Mouse (Mus musculus): ENCODE results near the gene Ackr3. TPM values are rescaled to one million over a fixed set of nuclear protein-coding genes. Genes with fewer than 3 reads are reported as not detected.

The Ackr3 gene
- polyA plus RNA-seq, 1 experiment from 2014 or later = 22.2 TPM

- H3K4me3 ChIP-seq (replicated peaks; ENCODE audit: low read length) = no peak overlapping the region
These were observed 26.2 kb upstream of the Ackr3 start for GRCm38 (mm10) chr1:90177565-90177964.

GRCm38 (mm10) chr1:90177978-90178377 lies 25.8 kb upstream of the Ackr3 start:
- H3K9ac ChIP-seq (ENCODE audit: low read length) = no peak overlapping the region
- no peaks in the 10 kb centered on the region for H3K27me3 ChIP-seq (ENCODE audit: control insufficient read depth, insufficient read depth, low read length)
- H3K27ac ChIP-seq (ENCODE audit: low read length) = 0 out of 2 replicates have a peak overlapping the region, but pooled peaks have one; percentile 3
- no peak overlapping the region for H3K4me2 ChIP-seq (ENCODE audit: low read depth, low read length)
- no peak overlapping the region for H3K4me3 ChIP-seq (replicated peaks; ENCODE audit: low read length)
- no peaks in the 10 kb centered on the region for H3K9me3 ChIP-seq (replicated peaks; ENCODE audit: control insufficient read depth, low read length)
- peak; percentile 71; the same call in 1 of the 2 replicates for ATAC-seq (ENCODE audit: insufficient read depth, low FRiP score)
- 34% methylated on average over 5 of the region's 5 CpGs for WGBS
- no peaks in the 10 kb centered on the region for H3K4me1 ChIP-seq (ENCODE audit: control insufficient read depth, insufficient read depth, low read length)
- H3K36me3 ChIP-seq (ENCODE audit: control insufficient read depth, insufficient read depth, low read length) = no peaks in the 10 kb centered on the region

More at GRCm38 (mm10) chr1:90177565-90177964, 26.2 kb upstream of the Ackr3 start:
- H3K36me3 ChIP-seq (ENCODE audit: control insufficient read depth, insufficient read depth, low read length) = no peaks in the 10 kb centered on the region
- no peaks in the 10 kb centered on the region for H3K9me3 ChIP-seq (replicated peaks; ENCODE audit: control insufficient read depth, low read length)
- H3K4me1 ChIP-seq (ENCODE audit: control insufficient read depth, insufficient read depth, low read length) = no peaks in the 10 kb centered on the region
- H3K27ac ChIP-seq (ENCODE audit: low read length) = 0 out of 2 replicates have a peak overlapping the region, but pooled peaks have one; percentile 3
- H3K27me3 ChIP-seq (ENCODE audit: control insufficient read depth, insufficient read depth, low read length) = no peaks in the 10 kb centered on the region
- H3K4me2 ChIP-seq (ENCODE audit: low read depth, low read length) = no peak overlapping the region
- no peak overlapping the region for H3K9ac ChIP-seq (ENCODE audit: low read length)
- ATAC-seq (ENCODE audit: insufficient read depth, low FRiP score) = peak; percentile 63; the same call in 1 of the 2 replicates

GRCm38 (mm10) chr1:90180479-90180878 lies 23.3 kb upstream of the Ackr3 start:
- no peak for ATAC-seq (ENCODE audit: insufficient read depth, low FRiP score)
- WGBS = 80% methylated on average over 7 of the region's 7 CpGs
- no peaks in the 10 kb centered on the region for H3K9me3 ChIP-seq (replicated peaks; ENCODE audit: control insufficient read depth, low read length)

GRCm38 (mm10) chr1:90180966-90181699 lies 22.6 kb upstream of the Ackr3 start:
- no peak for ATAC-seq (ENCODE audit: insufficient read depth, low FRiP score)
- 83% methylated on average over 12 of the region's 12 CpGs for WGBS
- no peak overlapping the region for H3K9ac ChIP-seq (ENCODE audit: low read length)

More at GRCm38 (mm10) chr1:90180479-90180878, 23.3 kb upstream of the Ackr3 start:
- no peaks in the 10 kb centered on the region for H3K36me3 ChIP-seq (ENCODE audit: control insufficient read depth, insufficient read depth, low read length)
- H3K27ac ChIP-seq (ENCODE audit: low read length) = no peak overlapping the region
- H3K9ac ChIP-seq (ENCODE audit: low read length) = no peak overlapping the region
- H3K27me3 ChIP-seq (ENCODE audit: control insufficient read depth, insufficient read depth, low read length) = no peaks in the 10 kb centered on the region
- no peak overlapping the region for H3K4me2 ChIP-seq (ENCODE audit: low read depth, low read length)
- H3K4me3 ChIP-seq (replicated peaks; ENCODE audit: low read length) = no peak overlapping the region
- H3K4me1 ChIP-seq (ENCODE audit: control insufficient read depth, insufficient read depth, low read length) = no peaks in the 10 kb centered on the region

GRCm38 (mm10) chr1:90182521-90182920 lies 21.3 kb upstream of the Ackr3 start:
- H3K9ac ChIP-seq (ENCODE audit: low read length) = no peak overlapping the region
- no peak overlapping the region for H3K27ac ChIP-seq (ENCODE audit: low read length)
- no peak for ATAC-seq (ENCODE audit: insufficient read depth, low FRiP score)
- H3K4me2 ChIP-seq (ENCODE audit: low read depth, low read length) = no peak overlapping the region
- H3K4me1 ChIP-seq (ENCODE audit: control insufficient read depth, insufficient read depth, low read length) = no peaks in the 10 kb centered on the region
- no peaks in the 10 kb centered on the region for H3K36me3 ChIP-seq (ENCODE audit: control insufficient read depth, insufficient read depth, low read length)
- H3K4me3 ChIP-seq (replicated peaks; ENCODE audit: low read length) = no peak overlapping the region
- WGBS = 62% methylated on average over 5 of the region's 5 CpGs
- H3K9me3 ChIP-seq (replicated peaks; ENCODE audit: control insufficient read depth, low read length) = no peaks in the 10 kb centered on the region; the same call in 1 of the 2 replicates
- H3K27me3 ChIP-seq (ENCODE audit: control insufficient read depth, insufficient read depth, low read length) = no peaks in the 10 kb centered on the region

More at GRCm38 (mm10) chr1:90180966-90181699, 22.6 kb upstream of the Ackr3 start:
- no peaks in the 10 kb centered on the region for H3K9me3 ChIP-seq (replicated peaks; ENCODE audit: control insufficient read depth, low read length)
- no peak overlapping the region for H3K4me3 ChIP-seq (replicated peaks; ENCODE audit: low read length)
- H3K4me1 ChIP-seq (ENCODE audit: control insufficient read depth, insufficient read depth, low read length) = no peaks in the 10 kb centered on the region
- no peaks in the 10 kb centered on the region for H3K36me3 ChIP-seq (ENCODE audit: control insufficient read depth, insufficient read depth, low read length)
- no peaks in the 10 kb centered on the region for H3K27me3 ChIP-seq (ENCODE audit: control insufficient read depth, insufficient read depth, low read length)
- no peak overlapping the region for H3K27ac ChIP-seq (ENCODE audit: low read length)
- H3K4me2 ChIP-seq (ENCODE audit: low read depth, low read length) = no peak overlapping the region

- H3K36me3 ChIP-seq (ENCODE audit: control insufficient read depth, insufficient read depth, low read length) = no peaks in the 10 kb centered on the region
- H3K4me2 ChIP-seq (ENCODE audit: low read depth, low read length) = no peak overlapping the region
- no peaks in the 10 kb centered on the region for H3K4me1 ChIP-seq (ENCODE audit: control insufficient read depth, insufficient read depth, low read length)
- no peak overlapping the region for H3K4me3 ChIP-seq (replicated peaks; ENCODE audit: low read length)
- no peak for ATAC-seq (ENCODE audit: insufficient read depth, low FRiP score)
- no peak overlapping the region for H3K9ac ChIP-seq (ENCODE audit: low read length)
- 0 out of 2 replicates have a peak overlapping the region, but pooled peaks have one; percentile 1 for H3K27ac ChIP-seq (ENCODE audit: low read length)
- H3K27me3 ChIP-seq (ENCODE audit: control insufficient read depth, insufficient read depth, low read length) = no peaks in the 10 kb centered on the region
- WGBS = 53% methylated on average over 6 of the region's 6 CpGs
- no peaks in the 10 kb centered on the region; the same call in 1 of the 2 replicates for H3K9me3 ChIP-seq (replicated peaks; ENCODE audit: control insufficient read depth, low read length)
These were observed 20.2 kb upstream of the Ackr3 start for GRCm38 (mm10) chr1:90183602-90184001.

- ATAC-seq (ENCODE audit: insufficient read depth, low FRiP score) = no peak
- Histone ChIP-seq H3K4me3 (replicated peaks; ENCODE audit: low read length) (no peak overlapping the region), H3K4me1 (ENCODE audit: control insufficient read depth, insufficient read depth, low read length) (peaks cover 4% of the 10 kb centered on the region; the same call in 1 of the 2 replicates), H3K4me2 (ENCODE audit: low read depth, low read length) (no peak overlapping the region), H3K9me3 (replicated peaks; ENCODE audit: control insufficient read depth, low read length) (no peaks in the 10 kb centered on the region; the same call in 1 of the 2 replicates), H3K27ac (ENCODE audit: low read length) (no peak overlapping the region), H3K36me3 (ENCODE audit: control insufficient read depth, insufficient read depth, low read length) (no peaks in the 10 kb centered on the region), H3K27me3 (ENCODE audit: control insufficient read depth, insufficient read depth, low read length) (no peaks in the 10 kb centered on the region), H3K9ac (ENCODE audit: low read length) (no peak overlapping the region)
- 86% methylated on average over 4 of the region's 4 CpGs for WGBS
These were observed 17.6 kb upstream of the Ackr3 start for GRCm38 (mm10) chr1:90186173-90186572.

GRCm38 (mm10) chr1:90186874-90187273 lies 16.9 kb upstream of the Ackr3 start:
- Histone ChIP-seq H3K36me3 (ENCODE audit: control insufficient read depth, insufficient read depth, low read length) (no peaks in the 10 kb centered on the region), H3K4me2 (ENCODE audit: low read depth, low read length) (no peak overlapping the region), H3K27ac (ENCODE audit: low read length) (no peak overlapping the region), H3K9ac (ENCODE audit: low read length) (no peak overlapping the region), H3K9me3 (replicated peaks; ENCODE audit: control insufficient read depth, low read length) (no peaks in the 10 kb centered on the region; the same call in 1 of the 2 replicates), H3K4me1 (ENCODE audit: control insufficient read depth, insufficient read depth, low read length) (peaks cover 4% of the 10 kb centered on the region; the same call in 1 of the 2 replicates), H3K4me3 (replicated peaks; ENCODE audit: low read length) (no peak overlapping the region), H3K27me3 (ENCODE audit: control insufficient read depth, insufficient read depth, low read length) (no peaks in the 10 kb centered on the region)
- ATAC-seq (ENCODE audit: insufficient read depth, low FRiP score) = no peak
- WGBS = 89% methylated on average over 5 of the region's 5 CpGs

GRCm38 (mm10) chr1:90189046-90189445 lies 14.7 kb upstream of the Ackr3 start:
- peaks cover 4% of the 10 kb centered on the region; the same call in 1 of the 2 replicates for H3K4me1 ChIP-seq (ENCODE audit: control insufficient read depth, insufficient read depth, low read length)
- no peak for ATAC-seq (ENCODE audit: insufficient read depth, low FRiP score)
- H3K4me3 ChIP-seq (replicated peaks; ENCODE audit: low read length) = no peak overlapping the region
- no peak overlapping the region for H3K4me2 ChIP-seq (ENCODE audit: low read depth, low read length)
- no peaks in the 10 kb centered on the region for H3K27me3 ChIP-seq (ENCODE audit: control insufficient read depth, insufficient read depth, low read length)
- H3K9me3 ChIP-seq (replicated peaks; ENCODE audit: control insufficient read depth, low read length) = no peaks in the 10 kb centered on the region; the same call in 1 of the 2 replicates
- H3K36me3 ChIP-seq (ENCODE audit: control insufficient read depth, insufficient read depth, low read length) = no peaks in the 10 kb centered on the region
- WGBS = 86% methylated on average over 6 of the region's 6 CpGs
- no peak overlapping the region for H3K9ac ChIP-seq (ENCODE audit: low read length)
- H3K27ac ChIP-seq (ENCODE audit: low read length) = no peak overlapping the region
